Mouse (Mus musculus) kidney, adult 2 months (tissue): ENCODE measurements around the gene Styxl1.

ENCODE experiments used
- CTCF ChIP-seq: fragments of 200-500 bp; conservative IDR thresholded peaks from 2 replicates; pipeline ENCODE4 v1.5.1; 2011; ENCODE audit warnings: low read depth, mild to moderate bottlenecking, control low read depth, low read length, moderate library complexity, mixed read lengths; ENCODE audit not compliant: insufficient read depth, insufficient read length
- POLR2A ChIP-seq: fragments of 200-500 bp; IDR thresholded peaks from one replicate; pipeline ENCODE4 v1.6.1; 2011; ENCODE audit warnings: low read depth, low read length, control low read depth

- TF ChIP-seq POLR2A (no peak), CTCF (no peak)
Measured at GRCm38 (mm10) chr5:135802641-135803040, 24.5 kb upstream of the Styxl1 start.
